Mouse (Mus musculus) hindbrain, embryonic 16.5 days (tissue): Measurements from ENCODE around the gene Ctbp2. TPM values are rescaled to one million over a fixed set of nuclear protein-coding genes. Genes with fewer than 3 reads are reported as not detected.

Experiments
- ATAC-seq: fragments of 200-750 bp; cut with Nextera tagmentation; 2 replicates; pipeline ENCODE4 v1.8.0; 2017; ENCODE audit warnings: moderate TSS enrichment, moderate library complexity
- H3K27ac ChIP-seq: fragments of 300-500 bp; sonication (generic); 2 replicates; pipeline ENCODE4 v1.5.1; 2014; ENCODE audit warnings: low read depth, mild to moderate bottlenecking, control low read depth, low read length, moderate library complexity
- H3K27me3 ChIP-seq: fragments of 300-500 bp; sonication (generic); replicated peaks from 2 replicates; pipeline ENCODE4 v1.6.1; 2014; ENCODE audit warnings: low read length; ENCODE audit not compliant: control insufficient read depth, insufficient read depth
- H3K36me3 ChIP-seq: fragments of 300-500 bp; sonication (generic); 2 replicates; pipeline ENCODE4 v1.6.1; 2014; ENCODE audit warnings: mild to moderate bottlenecking, low read length, moderate library complexity, mixed read lengths; ENCODE audit not compliant: control insufficient read depth, insufficient read depth
- H3K4me1 ChIP-seq: fragments of 300-500 bp; sonication (generic); 2 replicates; pipeline ENCODE4 v1.6.1; 2014; ENCODE audit warnings: low read depth, low read length; ENCODE audit not compliant: control insufficient read depth, insufficient read depth
- H3K4me2 ChIP-seq: fragments of 300-500 bp; sonication (generic); 2 replicates; pipeline ENCODE4 v1.6.1; 2014; ENCODE audit warnings: mild to moderate bottlenecking, low read length, control low read depth, moderate library complexity
- H3K4me3 ChIP-seq: fragments of 300-500 bp; sonication (generic); 2 replicates; pipeline ENCODE4 v1.5.1; 2014; ENCODE audit warnings: mild to moderate bottlenecking, low read length, control low read depth, moderate library complexity
- H3K9ac ChIP-seq: fragments of 300-500 bp; sonication (generic); 2 replicates; pipeline ENCODE4 v1.6.1; 2014; ENCODE audit warnings: low read depth, mild to moderate bottlenecking, control low read depth, low read length, moderate library complexity
- H3K9me3 ChIP-seq: fragments of 300-500 bp; sonication (generic); 2 replicates; pipeline ENCODE4 v1.6.1; 2014; ENCODE audit warnings: mild to moderate bottlenecking, low read length, moderate library complexity; ENCODE audit not compliant: control insufficient read depth
- WGBS: fragments of 180-500 bp; shearing (Covaris S2); extraction: QIAGEN DNeasy Blood & Tissue Kit; methylation state at CpG from one replicate; pipeline ENCODE4 v1.1.7; 2014; 5-methylcytosine and 5-hydroxymethylcytosine counted together
- polyA plus RNA-seq: library from polyadenylated mRNA; unstranded; fragments of >200 nt; fragmentation: Nextera tagmentation; extraction: Ambion mirVana; gene quantifications from 2 replicates; pipeline ENCODE4 v1.2.1, GENCODE M21; 2015

Ctbp2 gene
- polyA plus RNA-seq, 1 experiment from 2014 or later, result 44.9 TPM

GRCm38 (mm10) chr7:133078929-133079328 lies 45.2 kb downstream of the Ctbp2 start:
- no peak overlapping the region for H3K4me2 ChIP-seq
- H3K36me3 ChIP-seq, result no peaks in the 10 kb centered on the region
- no peak overlapping the region for H3K9ac ChIP-seq
- no peaks in the 10 kb centered on the region for H3K9me3 ChIP-seq
- ATAC-seq, result no peak
- no peak overlapping the region for H3K4me3 ChIP-seq
- no peaks in the 10 kb centered on the region for H3K27me3 ChIP-seq
- 83% methylated on average over 1 of the region's 1 CpGs for WGBS
- peaks cover 24% of the 10 kb centered on the region for H3K4me1 ChIP-seq
- H3K27ac ChIP-seq, result no peak overlapping the region

GRCm38 (mm10) chr7:133074462-133075133 lies 49.6 kb downstream of the Ctbp2 start:
- 30% methylated on average over 10 of the region's 10 CpGs for WGBS
- H3K27ac ChIP-seq, result peak overlapping the region; percentile 9; the same call in 1 of the 2 replicates
- H3K4me2 ChIP-seq, result no peak overlapping the region
- H3K36me3 ChIP-seq, result no peaks in the 10 kb centered on the region
- H3K4me1 ChIP-seq, result peaks cover 38% of the 10 kb centered on the region
- no peak overlapping the region for H3K4me3 ChIP-seq
- H3K27me3 ChIP-seq, result no peaks in the 10 kb centered on the region
- no peak overlapping the region for H3K9ac ChIP-seq
- ATAC-seq, result no peak
- no peaks in the 10 kb centered on the region for H3K9me3 ChIP-seq

GRCm38 (mm10) chr7:133073147-133073651 lies 51.0 kb downstream of the Ctbp2 start:
- Histone ChIP-seq H3K4me1 (peaks cover 38% of the 10 kb centered on the region), H3K27me3 (no peaks in the 10 kb centered on the region), H3K4me2 (no peak overlapping the region), H3K9me3 (no peaks in the 10 kb centered on the region), H3K9ac (no peak overlapping the region), H3K36me3 (no peaks in the 10 kb centered on the region), H3K4me3 (no peak overlapping the region), H3K27ac (peak overlapping the region; percentile 15; the same call in 1 of the 2 replicates)
- 30% methylated on average over 9 of the region's 9 CpGs for WGBS
- no peak for ATAC-seq

DNA sequence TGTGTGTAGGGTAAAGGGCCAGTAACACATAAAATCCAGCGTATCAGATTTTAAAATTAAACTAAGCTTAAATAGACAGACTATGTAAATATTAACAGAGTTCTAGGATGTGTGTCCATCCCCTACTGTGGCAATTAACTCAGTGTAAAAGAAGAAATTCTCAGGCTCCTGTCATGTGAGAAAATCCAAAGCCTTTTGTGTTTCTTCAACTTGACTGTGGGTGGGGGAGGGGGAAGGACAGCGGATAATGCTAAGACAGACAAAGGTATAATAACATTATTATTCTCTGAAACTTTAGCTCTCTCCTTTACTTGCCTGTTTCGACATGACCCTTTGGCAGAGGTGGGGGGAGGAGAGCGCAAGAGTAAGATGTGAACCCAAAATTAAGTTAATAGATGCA lies 51.6 kb downstream of the Ctbp2 start:
- Histone ChIP-seq H3K9me3 (no peaks in the 10 kb centered on the region), H3K4me2 (no peak overlapping the region), H3K27ac (no peak overlapping the region), H3K4me1 (peaks cover 42% of the 10 kb centered on the region), H3K4me3 (no peak overlapping the region), H3K27me3 (no peaks in the 10 kb centered on the region), H3K9ac (no peak overlapping the region), H3K36me3 (no peaks in the 10 kb centered on the region)
- 32% methylated on average over 4 of the region's 4 CpGs for WGBS
- ATAC-seq, result no peak

DNA sequence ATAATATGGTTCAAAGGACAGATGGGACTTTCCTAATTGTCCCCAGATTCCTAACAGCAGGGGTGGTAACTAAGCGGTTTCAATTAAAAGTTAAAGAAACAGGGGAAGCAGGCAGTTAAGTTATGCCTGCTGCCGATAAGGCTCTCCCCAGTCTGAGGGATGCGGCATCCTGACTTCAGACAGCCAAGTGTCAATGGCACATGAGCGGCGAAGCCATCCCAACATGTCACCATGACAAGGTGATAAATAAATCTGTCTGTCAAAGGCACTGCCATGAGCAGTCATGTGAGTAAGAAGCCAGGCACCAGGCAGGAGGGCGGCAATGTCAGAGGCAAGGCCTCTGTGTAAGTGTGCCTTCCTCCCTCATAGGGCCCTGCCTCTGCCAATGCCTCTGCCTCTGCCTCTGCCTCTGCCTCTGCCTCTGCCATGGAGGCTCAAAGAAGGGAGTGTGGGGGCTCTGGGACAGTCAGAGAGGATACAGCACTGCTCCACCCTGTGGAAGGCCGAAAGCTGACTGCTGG lies 56.8 kb downstream of the Ctbp2 start:
- no peaks in the 10 kb centered on the region for H3K36me3 ChIP-seq
- 30% methylated on average over 7 of the region's 7 CpGs for WGBS
- H3K4me1 ChIP-seq, result peaks cover 35% of the 10 kb centered on the region
- no peak overlapping the region for H3K4me2 ChIP-seq
- H3K27me3 ChIP-seq, result no peaks in the 10 kb centered on the region
- peak overlapping the region; percentile 61 for H3K27ac ChIP-seq
- H3K9me3 ChIP-seq, result no peaks in the 10 kb centered on the region
- peak; percentile 43 for ATAC-seq
- H3K9ac ChIP-seq, result no peak overlapping the region
- no peak overlapping the region for H3K4me3 ChIP-seq

GRCm38 (mm10) chr7:133066776-133067175 lies 57.4 kb downstream of the Ctbp2 start:
- WGBS, result 20% methylated on average over 6 of the region's 6 CpGs
- peak; percentile 69 for ATAC-seq
- H3K36me3 ChIP-seq, result no peaks in the 10 kb centered on the region
- peak overlapping the region; percentile 58 for H3K27ac ChIP-seq
- H3K9me3 ChIP-seq, result no peaks in the 10 kb centered on the region
- H3K27me3 ChIP-seq, result no peaks in the 10 kb centered on the region
- peaks cover 30% of the 10 kb centered on the region for H3K4me1 ChIP-seq
- no peak overlapping the region for H3K4me3 ChIP-seq
- H3K9ac ChIP-seq, result no peak overlapping the region
- H3K4me2 ChIP-seq, result no peak overlapping the region

DNA sequence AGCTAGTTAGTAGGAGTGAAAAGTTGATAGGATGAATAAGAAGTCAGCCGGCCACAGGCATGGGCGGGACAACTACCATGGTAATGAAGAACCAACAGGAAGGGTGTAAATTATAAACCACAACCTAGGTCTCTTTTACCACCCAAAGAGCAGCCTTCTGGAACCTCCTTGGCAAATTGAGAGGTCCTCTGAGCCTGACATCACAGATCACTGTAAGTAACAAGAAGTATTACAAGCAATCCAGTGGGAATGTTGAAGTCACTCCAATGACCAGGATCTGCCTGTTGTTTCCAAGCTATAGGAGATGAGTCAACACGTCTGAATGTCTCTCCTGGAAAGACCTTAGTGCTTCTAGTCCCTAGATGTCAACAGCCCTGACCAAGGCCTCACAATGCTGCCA lies 62.1 kb downstream of the Ctbp2 start:
- no peak for ATAC-seq
- Histone ChIP-seq H3K9me3 (no peaks in the 10 kb centered on the region), H3K4me3 (no peak overlapping the region), H3K27ac (no peak overlapping the region), H3K27me3 (no peaks in the 10 kb centered on the region), H3K9ac (no peak overlapping the region), H3K4me1 (peaks cover 30% of the 10 kb centered on the region), H3K36me3 (no peaks in the 10 kb centered on the region), H3K4me2 (no peak overlapping the region)
- WGBS, result 92% methylated on average over 3 of the region's 3 CpGs

DNA sequence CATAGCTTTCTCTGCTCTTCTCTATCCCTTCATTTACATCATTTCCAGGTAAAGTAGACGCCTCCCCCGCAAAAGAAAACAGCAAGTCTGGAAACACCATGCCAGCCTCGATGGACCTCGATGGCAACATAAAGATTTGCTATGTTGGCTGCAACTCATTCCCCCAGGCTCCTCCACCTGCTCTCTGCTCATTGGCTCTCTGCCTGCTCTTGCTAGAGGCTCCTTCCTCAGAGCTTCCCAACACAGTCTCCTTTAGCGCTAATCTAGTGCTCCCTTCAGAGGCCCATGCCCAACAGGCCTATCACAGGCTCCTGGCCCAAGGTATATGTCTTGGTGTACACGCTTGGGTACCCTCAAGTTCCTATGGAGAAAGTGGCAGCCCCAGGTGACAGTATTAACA lies 64.0 kb downstream of the Ctbp2 start:
- no peak for ATAC-seq
- no peaks in the 10 kb centered on the region for H3K9me3 ChIP-seq
- no peaks in the 10 kb centered on the region for H3K27me3 ChIP-seq
- peaks cover 17% of the 10 kb centered on the region for H3K4me1 ChIP-seq
- 85% methylated on average over 6 of the region's 6 CpGs for WGBS
- no peak overlapping the region for H3K9ac ChIP-seq
- H3K27ac ChIP-seq, result no peak overlapping the region
- no peaks in the 10 kb centered on the region for H3K36me3 ChIP-seq
- H3K4me2 ChIP-seq, result no peak overlapping the region
- H3K4me3 ChIP-seq, result no peak overlapping the region

DNA sequence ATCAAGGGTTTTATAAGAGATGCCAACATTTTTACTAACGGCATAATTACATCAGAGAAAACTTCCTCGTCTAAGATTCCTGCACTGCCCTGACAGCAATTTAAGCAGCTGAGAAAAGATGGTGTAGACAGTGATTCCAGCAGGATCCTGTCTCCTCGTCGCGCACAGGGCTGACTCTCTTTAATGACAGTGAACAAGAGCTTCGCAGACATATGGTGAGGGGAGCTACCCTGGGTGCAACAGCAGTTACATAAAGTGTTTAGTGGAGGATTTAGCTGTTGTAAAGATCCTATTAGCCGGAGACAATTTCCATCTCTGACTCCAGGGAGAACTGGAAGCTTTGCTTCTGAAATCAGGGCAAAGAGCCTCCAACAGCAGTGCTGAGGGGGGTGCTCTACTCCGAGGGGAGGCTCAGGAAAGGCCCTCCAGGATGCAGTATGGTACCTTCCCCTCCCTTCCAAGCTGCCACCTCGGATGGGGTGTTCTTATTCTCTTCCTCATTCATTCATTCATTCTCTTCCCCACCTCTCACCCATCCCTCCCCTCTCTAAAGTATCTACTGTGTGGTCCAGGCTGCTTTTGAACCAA lies 64.5 kb downstream of the Ctbp2 start:
- Histone ChIP-seq H3K9me3 (no peaks in the 10 kb centered on the region), H3K36me3 (no peaks in the 10 kb centered on the region), H3K27ac (peak overlapping the region; percentile 31; the same call in 1 of the 2 replicates), H3K4me3 (no peak overlapping the region), H3K4me2 (no peak overlapping the region), H3K27me3 (no peaks in the 10 kb centered on the region), H3K4me1 (peaks cover 17% of the 10 kb centered on the region), H3K9ac (no peak overlapping the region)
- WGBS, result 42% methylated on average over 9 of the region's 9 CpGs
- ATAC-seq, result peak; percentile 63; the same call in 1 of the 2 replicates
